Mouse (Mus musculus) retina, postnatal 1 day (tissue): ENCODE results near the gene Galnt18.

Source experiments
- DNase-seq: peaks from one replicate; pipeline ENCODE4 v3.0.0-alpha.2; 2012

Gene Galnt18

DNA sequence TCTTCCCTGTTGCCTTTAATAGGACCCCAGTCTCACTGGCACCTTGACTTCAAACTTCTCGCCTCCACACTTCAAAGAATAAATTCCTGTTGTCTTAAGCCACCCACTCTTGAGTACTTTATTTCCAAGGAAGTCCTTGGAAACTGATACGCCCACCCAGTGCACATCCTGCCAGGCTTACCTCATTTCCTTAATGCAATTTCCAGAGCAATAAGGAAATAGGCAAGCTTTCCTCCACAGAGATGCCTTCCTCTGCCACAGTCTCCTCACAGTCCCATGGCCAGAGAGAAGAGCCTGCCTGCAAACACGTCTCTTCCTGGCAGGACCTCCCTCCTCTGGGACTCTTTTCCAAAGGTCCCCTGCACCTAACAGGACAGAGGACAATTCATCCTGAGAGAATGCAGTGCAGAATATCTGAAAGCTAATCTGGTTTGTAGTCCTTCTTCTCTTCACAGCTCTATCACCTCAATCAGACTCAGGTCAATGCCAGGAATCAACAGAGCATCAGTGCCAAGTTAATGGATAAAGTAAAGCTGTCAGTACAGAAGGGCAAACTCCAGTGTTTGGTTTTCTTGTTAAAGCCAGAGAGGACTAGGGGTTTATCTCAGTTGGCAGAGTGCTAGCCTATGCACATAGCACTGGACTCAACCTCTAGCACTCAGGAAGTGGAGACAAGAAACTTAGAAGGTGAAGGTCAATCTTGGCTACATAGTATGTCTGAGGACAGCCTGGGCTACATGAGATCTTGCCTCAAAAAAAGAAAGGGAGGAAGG, 65.8 kb downstream of the Galnt18 start:
- no peak for DNase-seq

DNA sequence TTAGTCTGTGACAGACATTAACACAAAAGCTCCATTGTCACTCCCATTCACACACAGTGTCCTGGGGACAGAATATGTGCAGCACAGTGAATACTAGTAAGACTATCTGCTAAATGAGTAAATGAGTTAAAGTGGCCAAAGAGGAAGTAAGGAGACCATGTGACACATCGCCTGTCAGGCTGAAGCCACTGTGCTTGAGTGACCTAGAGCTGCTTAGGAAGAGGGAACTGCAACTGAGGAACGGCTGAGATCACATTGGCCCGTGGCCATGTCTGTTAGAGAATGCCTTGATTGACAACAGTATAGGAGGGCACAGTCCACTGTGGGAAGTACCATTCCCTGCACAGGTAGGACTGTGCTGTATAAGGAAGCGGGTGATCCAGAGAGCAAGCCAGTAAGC, 67.0 kb downstream of the Galnt18 start:
- no peak for DNase-seq

DNA sequence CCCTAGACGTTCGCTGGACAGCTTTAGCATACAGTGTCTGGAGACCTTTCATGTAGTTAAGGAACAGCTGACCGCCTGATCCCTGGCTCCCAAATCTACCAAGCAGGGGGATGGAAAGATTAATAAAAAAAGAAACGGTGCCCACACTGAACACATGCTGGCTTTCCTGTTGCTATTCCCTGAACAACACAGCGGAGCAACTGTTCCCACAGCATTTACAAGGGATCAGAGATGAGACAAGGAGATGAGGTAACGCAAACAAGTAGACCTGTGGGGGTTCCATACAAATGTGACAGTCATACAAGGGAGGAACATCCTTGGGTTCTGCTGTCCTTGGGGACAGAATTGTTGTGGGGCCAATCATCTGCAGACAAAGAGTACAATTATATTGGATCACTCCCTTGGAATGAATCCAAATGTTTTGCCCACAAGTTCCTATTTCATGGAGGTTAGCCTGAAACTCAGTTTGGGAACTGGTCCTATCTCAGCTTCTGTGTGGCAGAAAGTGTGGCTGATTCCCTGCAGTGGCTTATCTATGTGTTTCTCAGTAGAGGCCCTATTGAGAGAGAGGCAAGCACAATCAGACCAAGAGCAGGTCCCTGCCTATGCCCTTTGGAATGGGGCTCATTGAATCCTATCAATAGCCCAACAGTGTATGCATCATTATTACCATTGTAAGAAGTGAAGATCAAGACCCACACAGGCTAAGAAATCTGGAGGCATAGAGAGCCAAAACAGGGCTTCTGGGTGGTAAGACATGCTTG, 68.5 kb downstream of the Galnt18 start:
- no peak for DNase-seq

GRCm38 (mm10) chr7:111710311-111710710, 69.5 kb downstream of the Galnt18 start:
- no peak for DNase-seq

DNA sequence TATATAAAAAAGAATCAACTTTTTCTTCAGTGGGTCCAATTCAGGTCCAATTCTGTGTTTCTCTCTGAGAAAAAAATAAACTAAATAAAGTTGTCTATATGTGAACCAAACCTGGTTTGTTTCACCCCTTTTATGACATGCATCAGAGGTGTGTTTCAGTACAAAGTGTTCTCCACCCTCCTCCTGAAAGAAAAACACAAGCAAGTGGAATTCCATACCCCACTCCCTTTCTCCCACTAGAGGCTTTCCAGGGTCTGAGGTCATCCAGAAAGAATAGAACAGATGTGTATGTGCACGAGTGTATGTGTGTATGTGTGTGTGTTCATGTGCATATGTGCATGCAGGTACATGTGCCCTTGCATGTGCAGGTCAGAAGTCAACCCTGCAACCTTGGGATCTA, 71.2 kb downstream of the Galnt18 start:
- DNase-seq: no peak

DNA sequence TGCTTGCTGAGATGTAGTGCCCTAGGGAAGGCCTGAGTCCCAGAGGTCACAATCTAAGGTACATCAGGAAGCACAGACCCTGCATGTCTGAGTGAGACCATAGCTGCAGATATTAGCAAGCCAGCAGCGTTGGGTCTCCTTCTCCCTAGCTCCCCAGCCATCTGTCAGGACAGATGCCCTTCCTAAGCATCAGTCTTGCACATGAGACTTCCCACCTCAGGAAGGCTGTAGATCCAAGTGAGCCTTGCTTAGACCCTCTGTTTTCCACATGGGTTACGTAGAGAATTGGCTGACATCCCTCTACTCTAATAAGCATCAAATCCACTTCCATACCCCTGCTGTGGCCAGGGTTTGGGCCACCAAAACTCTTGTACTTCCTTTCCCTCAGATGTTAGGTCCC, 76.8 kb downstream of the Galnt18 start:
- no peak for DNase-seq

- no peak for DNase-seq
Measured at GRCm38 (mm10) chr7:111701788-111702187, 78.0 kb downstream of the Galnt18 start.

GRCm38 (mm10) chr7:111699446-111699845, 80.3 kb downstream of the Galnt18 start:
- peak; percentile 56 for DNase-seq

- no peak for DNase-seq
Measured at GRCm38 (mm10) chr7:111696226-111696625, 83.6 kb downstream of the Galnt18 start.

DNA sequence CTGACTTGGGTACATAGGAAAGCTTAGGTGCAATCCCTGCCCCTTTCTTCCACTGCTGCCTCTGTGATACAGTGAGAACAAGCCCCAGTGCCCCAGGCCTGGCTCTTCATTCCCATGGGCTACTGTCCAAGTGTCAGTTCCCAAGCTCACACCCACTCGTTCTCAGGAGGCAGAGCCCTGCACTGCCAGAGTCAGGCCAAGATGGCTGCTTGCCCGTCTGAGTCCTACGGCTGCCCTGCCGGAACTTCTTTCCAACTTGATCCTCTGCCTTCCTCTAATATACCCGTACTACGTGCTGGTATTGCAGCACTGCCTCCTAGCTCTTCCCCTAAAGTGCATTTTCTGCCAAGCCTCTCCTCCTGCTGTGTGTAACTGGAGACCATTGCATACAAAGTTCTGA, 85.5 kb downstream of the Galnt18 start:
- DNase-seq: no peak

DNA sequence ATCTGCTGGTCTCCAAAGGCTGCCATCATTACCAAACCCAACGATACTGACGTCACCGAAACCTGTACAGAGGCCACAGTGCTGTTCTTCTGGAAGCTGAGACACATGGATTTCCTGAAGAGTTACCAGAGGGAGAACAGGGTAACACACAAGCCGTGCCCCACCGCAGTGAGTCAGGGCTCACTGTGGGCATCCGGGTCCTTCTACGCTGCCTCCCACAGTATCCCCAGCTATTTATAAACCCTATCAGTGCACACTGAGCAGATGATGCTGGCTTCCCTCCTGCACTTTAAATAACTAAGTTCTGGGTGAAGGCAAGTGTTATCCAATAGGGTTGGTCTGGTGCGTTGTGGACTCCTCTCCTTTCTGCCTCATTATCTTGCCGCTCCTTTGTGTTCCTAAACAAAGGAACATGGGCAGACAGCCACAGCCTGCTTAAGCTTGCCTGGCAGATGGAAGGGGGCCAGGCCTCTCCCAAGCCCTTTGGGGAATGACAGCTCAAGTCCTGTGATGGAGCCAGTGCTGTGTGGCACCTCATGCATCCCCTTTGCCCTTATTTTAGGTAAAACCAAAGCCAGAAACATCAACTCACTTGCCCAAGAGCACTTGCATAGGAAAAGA, 87.0 kb downstream of the Galnt18 start:
- peak; percentile 96 for DNase-seq

DNA sequence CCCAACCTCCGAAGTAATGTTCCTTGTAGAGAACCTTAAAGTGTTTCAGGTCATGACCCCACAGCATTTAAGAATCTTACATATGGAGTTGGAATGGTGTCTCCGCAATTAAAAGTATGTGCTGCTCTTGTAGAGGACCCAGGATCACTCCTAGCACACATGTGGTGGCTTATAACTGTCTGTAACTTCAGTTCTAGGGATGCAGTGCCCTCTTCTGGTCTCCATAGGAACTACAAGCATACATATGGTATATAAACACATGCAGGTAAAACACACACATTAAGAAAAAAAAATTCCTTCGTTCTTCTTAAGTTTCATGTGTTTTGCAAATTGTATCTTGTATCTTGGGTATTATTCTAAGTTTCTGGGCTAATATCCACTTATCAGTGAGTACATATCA, 99.7 kb downstream of the Galnt18 start:
- DNase-seq: no peak

DNA sequence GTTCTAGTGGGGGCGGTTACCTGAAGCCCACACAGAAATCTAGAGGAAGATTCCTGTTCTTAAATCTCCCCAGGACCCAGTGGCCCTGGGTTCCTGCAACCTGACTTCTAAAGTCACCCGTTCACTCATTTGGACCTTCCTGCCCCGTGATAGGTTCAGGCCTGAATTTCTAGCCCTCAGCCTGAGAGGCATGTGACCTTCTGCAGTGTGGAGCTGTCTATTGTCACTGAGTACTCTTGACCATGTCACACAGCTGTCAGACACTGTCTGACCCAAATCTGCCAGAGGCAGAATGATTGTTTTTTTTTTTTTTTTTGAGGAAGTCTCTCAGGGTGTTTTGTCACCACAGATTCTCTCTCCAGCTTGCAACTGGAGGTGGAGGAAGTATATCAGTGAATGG, 103.3 kb downstream of the Galnt18 start:
- peak; percentile 32 for DNase-seq

- peak; percentile 44 for DNase-seq
Measured at GRCm38 (mm10) chr7:111672467-111672866, 107.3 kb downstream of the Galnt18 start.

GRCm38 (mm10) chr7:111663139-111664073, 116.4 kb downstream of the Galnt18 start:
- DNase-seq: no peak

GRCm38 (mm10) chr7:111658579-111658978, 121.2 kb downstream of the Galnt18 start:
- no peak for DNase-seq

GRCm38 (mm10) chr7:111655002-111655401, 124.8 kb downstream of the Galnt18 start:
- no peak for DNase-seq

DNA sequence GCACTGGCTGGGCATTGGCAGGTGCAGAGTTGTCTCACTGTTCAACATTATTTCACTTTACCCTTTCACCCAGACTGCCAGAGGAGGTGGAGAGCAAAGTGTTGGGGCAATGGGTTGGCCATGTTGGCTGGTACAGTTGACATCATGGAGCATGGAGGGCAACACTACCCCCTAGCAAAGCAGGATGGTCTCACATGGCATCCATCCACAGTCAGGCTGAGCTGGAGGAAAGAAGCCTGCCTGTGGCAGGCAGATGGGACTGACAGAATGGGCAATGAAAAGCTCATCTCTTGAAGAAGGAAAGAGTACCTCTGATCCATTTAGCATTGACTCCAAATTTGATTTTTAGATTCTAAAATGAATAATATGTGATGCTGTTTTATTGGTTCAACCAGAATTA, 125.3 kb downstream of the Galnt18 start:
- DNase-seq: no peak

- DNase-seq: no peak
Measured at GRCm38 (mm10) chr7:111644362-111644761, 135.4 kb downstream of the Galnt18 start.

DNA sequence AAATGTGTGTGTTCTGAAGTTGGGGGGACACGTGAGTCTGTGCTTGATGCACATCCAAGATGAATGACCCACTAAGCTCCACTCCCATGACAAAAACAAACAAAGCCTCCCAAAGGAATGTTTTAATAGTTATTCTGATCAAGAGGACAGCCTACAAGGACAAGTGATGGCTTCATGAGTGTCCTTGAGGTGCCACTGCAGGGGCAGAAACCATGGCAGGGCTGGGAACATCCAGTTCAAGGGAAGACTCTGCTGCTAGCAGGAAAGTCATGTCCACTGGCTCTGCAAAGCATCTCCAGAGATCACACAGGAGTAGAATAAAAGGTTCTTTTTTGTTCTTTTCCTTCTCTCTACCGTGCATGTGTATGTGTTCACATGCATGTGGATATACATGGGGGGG, 140.9 kb downstream of the Galnt18 start:
- no peak for DNase-seq

GRCm38 (mm10) chr7:111638465-111638864, 141.3 kb downstream of the Galnt18 start:
- no peak for DNase-seq

DNA sequence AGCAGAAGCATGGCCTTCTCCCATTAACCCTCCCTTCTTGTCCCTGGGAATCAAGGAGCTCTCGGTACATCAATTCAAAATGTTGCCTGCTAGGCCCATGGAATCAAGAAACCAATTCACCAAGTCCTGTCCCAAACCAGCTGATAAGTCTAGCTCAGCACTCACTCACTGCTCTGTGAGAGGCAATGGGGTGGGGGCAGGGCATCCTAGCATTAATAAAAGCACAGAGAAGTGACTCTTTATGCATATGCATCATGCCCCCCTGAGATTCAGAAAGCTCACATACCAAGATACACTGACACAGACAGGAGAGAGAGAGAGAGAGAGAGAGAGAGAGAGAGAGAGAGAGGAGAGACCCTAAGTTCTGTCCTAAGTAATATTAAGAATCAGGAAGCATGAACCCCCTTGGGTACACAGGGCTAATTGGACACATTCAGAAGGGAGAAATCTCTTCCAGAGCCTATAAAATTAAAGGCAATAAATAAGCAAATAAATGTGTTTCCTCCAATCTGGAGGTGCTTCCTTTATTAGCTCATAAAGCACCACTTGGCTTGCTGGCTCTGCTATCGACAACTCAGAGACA, 141.8 kb downstream of the Galnt18 start:
- no peak for DNase-seq
